Mouse (Mus musculus) limb, embryonic 15.5 days (tissue): ENCODE data around the gene Creg1. TPM values are rescaled to one million over a fixed set of nuclear protein-coding genes. Genes with fewer than 3 reads are reported as not detected.

ENCODE experiments used
- ATAC-seq: fragments of 200-750 bp; cut with Nextera tagmentation; 2 replicates; pipeline ENCODE4 v1.8.0; 2017; ENCODE audit warnings: low read depth, moderate TSS enrichment; ENCODE audit not compliant: insufficient number of reproducible peaks, low FRiP score, low TSS enrichment
- H3K27ac ChIP-seq: fragments of 300-500 bp; sonication (generic); 2 replicates; pipeline ENCODE4 v1.5.1; 2015; ENCODE audit warnings: moderate library complexity, mild to moderate bottlenecking, inconsistent platforms
- H3K27me3 ChIP-seq: fragments of 300-500 bp; sonication (generic); 2 replicates; pipeline ENCODE4 v1.6.1; 2015; ENCODE audit warnings: inconsistent platforms
- H3K36me3 ChIP-seq: fragments of 300-500 bp; sonication (generic); 2 replicates; pipeline ENCODE4 v1.6.1; 2015; ENCODE audit warnings: inconsistent platforms
- H3K4me1 ChIP-seq: fragments of 300-500 bp; sonication (generic); 2 replicates; pipeline ENCODE4 v1.6.1; 2015; ENCODE audit warnings: inconsistent platforms
- H3K4me2 ChIP-seq: fragments of 300-500 bp; sonication (generic); 2 replicates; pipeline ENCODE4 v1.6.1; 2015; ENCODE audit warnings: mild to moderate bottlenecking, inconsistent platforms
- H3K4me3 ChIP-seq: fragments of 300-500 bp; sonication (generic); 2 replicates; pipeline ENCODE4 v1.5.1; 2015; ENCODE audit warnings: mild to moderate bottlenecking, inconsistent platforms
- H3K9ac ChIP-seq: fragments of 300-500 bp; sonication (generic); 2 replicates; pipeline ENCODE4 v1.6.1; 2015; ENCODE audit warnings: inconsistent platforms
- H3K9me3 ChIP-seq: fragments of 300-500 bp; sonication (generic); 2 replicates; pipeline ENCODE4 v1.6.1; 2016; ENCODE audit warnings: inconsistent platforms
- WGBS: fragments of 180-500 bp; shearing (Covaris S2); methylation state at CpG from one replicate; pipeline ENCODE4 v1.1.7; 2015; 5-methylcytosine and 5-hydroxymethylcytosine counted together
- polyA plus RNA-seq: library from polyadenylated mRNA; unstranded; fragments of >200 nt; fragmentation: Nextera tagmentation; extraction: Ambion mirVana; gene quantifications from 2 replicates; pipeline ENCODE4 v1.2.1, GENCODE M21; 2015

The Creg1 gene
- polyA plus RNA-seq, 1 experiment from 2014 or later = 66.9 TPM

DNA sequence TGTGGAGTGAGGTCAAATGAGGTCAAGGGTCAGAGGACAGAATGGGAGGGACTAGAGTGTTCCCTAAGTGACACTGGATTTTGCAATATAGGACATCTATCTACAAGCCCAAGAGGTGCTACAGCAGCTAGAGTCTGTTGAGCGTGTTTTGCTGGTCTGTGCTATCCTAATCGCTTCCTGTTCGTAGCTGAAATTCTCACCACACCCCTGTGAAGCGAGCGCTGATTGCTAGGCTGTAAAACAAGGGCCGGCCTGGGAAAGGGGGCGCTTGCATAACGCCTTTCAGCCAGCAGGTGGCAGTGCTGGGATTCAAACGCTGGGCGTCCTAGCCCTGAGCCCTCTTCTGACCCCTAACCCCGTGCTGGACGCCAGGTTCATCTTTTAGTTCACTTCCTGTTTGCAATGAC lies 7.9 kb downstream of the Creg1 start:
- ATAC-seq = peak; percentile 69; the same call in 1 of the 2 replicates
- Histone ChIP-seq H3K9ac (no peak overlapping the region), H3K4me3 (no peak overlapping the region), H3K4me1 (peaks cover 7% of the 10 kb centered on the region), H3K27ac (no peak overlapping the region), H3K4me2 (0 out of 2 replicates have a peak overlapping the region, but pooled peaks have one; percentile 26), H3K36me3 (peaks cover 3% of the 10 kb centered on the region; the same call in 1 of the 2 replicates), H3K27me3 (0 out of 2 replicates have a peak, but pooled peaks cover 3% of the 10 kb centered on the region), H3K9me3 (no peaks in the 10 kb centered on the region)
- WGBS = 1% methylated on average over 12 of the region's 12 CpGs

DNA sequence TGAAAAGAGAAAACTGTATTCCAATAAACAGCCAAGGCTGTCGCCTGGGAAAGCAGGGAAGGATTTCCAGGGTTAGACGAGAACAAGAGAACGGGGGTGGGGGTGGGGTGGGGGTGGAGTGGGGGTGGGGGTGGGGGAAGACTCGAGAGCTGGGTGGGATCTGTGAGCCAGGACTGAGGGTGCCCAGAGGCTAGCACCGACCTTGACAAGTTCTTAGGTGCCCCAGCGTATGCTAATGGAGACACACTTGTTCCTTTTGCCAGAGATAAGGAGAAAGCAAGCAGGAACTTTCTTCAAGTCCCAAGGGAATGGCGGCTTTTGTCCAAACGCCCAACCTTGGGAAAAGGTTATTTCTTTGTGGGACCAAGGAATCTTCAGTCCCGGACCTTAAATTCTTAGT lies 8.5 kb downstream of the Creg1 start:
- no peak for ATAC-seq

GRCm38 (mm10) chr1:165775518-165776294 lies 12.2 kb downstream of the Creg1 start:
- no peaks in the 10 kb centered on the region for H3K9me3 ChIP-seq
- no peak overlapping the region for H3K27ac ChIP-seq
- no peak for ATAC-seq
- H3K36me3 ChIP-seq = no peaks in the 10 kb centered on the region; the same call in 1 of the 2 replicates
- no peak overlapping the region for H3K4me2 ChIP-seq
- 46% methylated on average over 19 of the region's 19 CpGs for WGBS
- H3K4me3 ChIP-seq = no peak overlapping the region
- peaks cover 16% of the 10 kb centered on the region for H3K4me1 ChIP-seq
- H3K9ac ChIP-seq = no peak overlapping the region
- H3K27me3 ChIP-seq = 0 out of 2 replicates have a peak, but pooled peaks cover 3% of the 10 kb centered on the region

More for the DNA sequence above, 8.5 kb downstream of the Creg1 start:
- H3K4me2 ChIP-seq = 0 out of 2 replicates have a peak overlapping the region, but pooled peaks have one; percentile 26
- no peak overlapping the region for H3K4me3 ChIP-seq
- 48% methylated on average over 9 of the region's 9 CpGs for WGBS
- peaks cover 3% of the 10 kb centered on the region; the same call in 1 of the 2 replicates for H3K36me3 ChIP-seq
- H3K9me3 ChIP-seq = no peaks in the 10 kb centered on the region
- H3K27ac ChIP-seq = no peak overlapping the region
- 0 out of 2 replicates have a peak, but pooled peaks cover 3% of the 10 kb centered on the region for H3K27me3 ChIP-seq
- H3K4me1 ChIP-seq = peaks cover 7% of the 10 kb centered on the region
- no peak overlapping the region for H3K9ac ChIP-seq

DNA sequence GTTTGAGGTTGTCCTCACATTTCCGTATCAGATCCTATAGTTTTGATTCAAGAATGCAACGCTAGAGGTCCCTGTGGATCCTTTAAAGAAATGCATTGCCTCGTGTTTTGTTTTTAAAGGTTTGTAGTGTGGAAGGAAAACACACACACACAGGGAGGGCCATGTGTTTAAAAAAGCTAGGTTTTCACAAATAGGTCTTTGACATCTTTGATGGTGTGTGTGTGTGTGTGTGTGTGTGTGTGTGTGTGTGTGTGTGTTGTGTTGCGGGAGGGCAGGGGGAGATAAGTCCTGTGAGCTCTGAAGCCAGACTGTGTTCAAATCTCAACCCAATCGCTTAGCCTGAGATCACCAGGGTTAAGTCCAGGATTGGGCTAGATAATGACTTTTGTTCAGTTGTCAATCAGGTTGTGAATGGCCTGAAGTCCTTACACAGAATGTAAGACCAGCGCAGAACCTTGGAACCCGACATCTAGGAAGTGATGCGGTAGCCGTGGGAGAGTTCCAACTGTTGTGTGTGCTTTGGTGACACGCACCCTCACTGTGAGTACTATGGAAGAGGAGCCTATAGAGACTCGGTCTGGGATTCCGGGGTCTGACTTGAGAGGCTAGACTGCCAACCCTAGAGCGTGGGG lies 16.5 kb downstream of the Creg1 start:
- H3K4me1 ChIP-seq = peaks cover 11% of the 10 kb centered on the region
- ATAC-seq = no peak
- no peaks in the 10 kb centered on the region for H3K36me3 ChIP-seq
- H3K27me3 ChIP-seq = 0 out of 2 replicates have a peak, but pooled peaks cover 3% of the 10 kb centered on the region
- peak overlapping the region; percentile 32 for H3K4me3 ChIP-seq
- no peaks in the 10 kb centered on the region for H3K9me3 ChIP-seq
- H3K27ac ChIP-seq = no peak overlapping the region
- 3% methylated on average over 13 of the region's 13 CpGs for WGBS
- H3K9ac ChIP-seq = no peak overlapping the region
- H3K4me2 ChIP-seq = peak overlapping the region; percentile 57

GRCm38 (mm10) chr1:165780586-165781111 lies 17.1 kb downstream of the Creg1 start:
- Histone ChIP-seq H3K36me3 (no peaks in the 10 kb centered on the region), H3K27ac (no peak overlapping the region), H3K4me2 (peak overlapping the region; percentile 57), H3K9me3 (no peaks in the 10 kb centered on the region), H3K4me1 (peaks cover 11% of the 10 kb centered on the region), H3K9ac (no peak overlapping the region), H3K27me3 (0 out of 2 replicates have a peak, but pooled peaks cover 3% of the 10 kb centered on the region), H3K4me3 (peak overlapping the region; percentile 32)
- 3% methylated on average over 20 of the region's 20 CpGs for whole genome bisulfite sequencing
- ATAC-seq = no peak

- Histone ChIP-seq H3K9me3 (no peaks in the 10 kb centered on the region), H3K4me3 (no peak overlapping the region), H3K9ac (no peak overlapping the region), H3K36me3 (no peaks in the 10 kb centered on the region), H3K4me1 (peaks cover 14% of the 10 kb centered on the region), H3K27ac (no peak overlapping the region), H3K27me3 (no peaks in the 10 kb centered on the region), H3K4me2 (no peak overlapping the region)
- WGBS = 76% methylated on average over 9 of the region's 9 CpGs
- ATAC-seq = no peak
Measured at GRCm38 (mm10) chr1:165781426-165781825, 17.9 kb downstream of the Creg1 start.

DNA sequence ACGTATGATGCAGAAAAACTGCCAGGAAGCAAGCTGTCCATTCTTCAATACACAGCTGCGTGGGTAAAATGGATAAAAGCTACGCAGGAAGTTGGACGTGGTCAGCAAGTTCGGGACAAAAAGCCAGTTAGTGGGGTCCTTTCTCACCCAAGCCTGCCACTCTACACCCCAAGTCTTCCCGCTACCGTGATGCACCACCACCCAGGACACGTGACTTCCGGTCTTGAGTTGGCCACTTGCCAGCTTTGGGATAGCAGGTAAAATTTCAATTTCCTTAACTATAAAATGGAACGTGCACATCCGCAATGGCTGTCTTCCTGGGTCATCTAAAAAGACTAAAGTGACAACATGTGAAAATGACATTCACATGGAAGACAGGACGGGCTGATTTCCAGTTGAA lies 18.4 kb downstream of the Creg1 start:
- H3K4me1 ChIP-seq = peaks cover 15% of the 10 kb centered on the region
- no peak overlapping the region for H3K4me3 ChIP-seq
- no peaks in the 10 kb centered on the region for H3K27me3 ChIP-seq
- no peaks in the 10 kb centered on the region for H3K9me3 ChIP-seq
- no peak for ATAC-seq
- H3K9ac ChIP-seq = no peak overlapping the region
- no peak overlapping the region for H3K4me2 ChIP-seq
- WGBS = 79% methylated on average over 12 of the region's 12 CpGs
- H3K36me3 ChIP-seq = no peaks in the 10 kb centered on the region
- H3K27ac ChIP-seq = no peak overlapping the region

DNA sequence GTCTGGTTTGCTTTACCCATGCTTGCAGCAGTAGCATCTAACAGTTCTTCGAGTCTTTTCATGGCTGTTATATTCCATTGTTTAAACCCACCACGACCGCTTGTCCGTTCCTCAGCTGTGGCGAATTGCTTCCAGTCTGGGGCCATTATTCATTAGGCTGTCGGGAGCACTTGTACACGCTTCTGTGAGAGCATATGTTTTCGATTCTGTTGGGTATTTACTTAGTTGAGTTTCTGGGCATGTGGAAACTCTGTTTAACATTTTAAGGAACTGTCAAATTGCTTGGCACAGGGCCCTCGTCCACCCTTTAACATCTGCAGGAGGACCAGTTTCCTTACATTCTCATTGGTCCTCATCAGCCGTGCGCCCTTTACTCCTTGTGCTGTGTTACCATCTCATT lies 22.8 kb downstream of the Creg1 start:
- H3K9ac ChIP-seq = no peak overlapping the region
- WGBS = 21% methylated on average over 11 of the region's 11 CpGs
- 0 out of 2 replicates have a peak, but pooled peaks have one; percentile 36 for ATAC-seq
- H3K4me1 ChIP-seq = 0 out of 2 replicates have a peak, but pooled peaks cover 4% of the 10 kb centered on the region
- H3K27me3 ChIP-seq = peaks cover 7% of the 10 kb centered on the region; the same call in 1 of the 2 replicates
- H3K9me3 ChIP-seq = no peaks in the 10 kb centered on the region
- no peaks in the 10 kb centered on the region for H3K36me3 ChIP-seq
- H3K27ac ChIP-seq = no peak overlapping the region
- H3K4me2 ChIP-seq = peak overlapping the region; percentile 7; the same call in 1 of the 2 replicates
- H3K4me3 ChIP-seq = no peak overlapping the region

GRCm38 (mm10) chr1:165788511-165788910 lies 25.0 kb downstream of the Creg1 start, which contains the start of gene Cd247:
Gene Cd247, plus strand, starts transcription at chr1:165788681.
- ATAC-seq = no peak
- 71% methylated on average over 8 of the region's 8 CpGs for WGBS
- H3K27me3 ChIP-seq = peaks cover 7% of the 10 kb centered on the region; the same call in 1 of the 2 replicates

GRCm38 (mm10) chr1:165789066-165789660 lies 25.6 kb downstream of the Creg1 start:
- no peak for ATAC-seq
- Histone ChIP-seq H3K4me3 (no peak overlapping the region), H3K9ac (no peak overlapping the region), H3K27me3 (peaks cover 7% of the 10 kb centered on the region; the same call in 1 of the 2 replicates), H3K9me3 (no peaks in the 10 kb centered on the region), H3K36me3 (no peaks in the 10 kb centered on the region), H3K4me1 (0 out of 2 replicates have a peak, but pooled peaks cover 4% of the 10 kb centered on the region), H3K4me2 (no peak overlapping the region), H3K27ac (no peak overlapping the region)
- WGBS = 84% methylated on average over 17 of the region's 17 CpGs

More at GRCm38 (mm10) chr1:165788511-165788910, 25.0 kb downstream of the Creg1 start, which contains the start of gene Cd247:
- H3K4me3 ChIP-seq = no peak within 1 kb of the TSS
- no peaks in the 10 kb centered on the region for H3K9me3 ChIP-seq
- H3K27ac ChIP-seq = no peak within 1 kb of the TSS
- H3K4me2 ChIP-seq = no peak within 1 kb of the TSS
- no peaks in the 10 kb centered on the region for H3K36me3 ChIP-seq
- 0 out of 2 replicates have a peak, but pooled peaks cover 4% of the 10 kb centered on the region for H3K4me1 ChIP-seq
- H3K9ac ChIP-seq = no peak within 1 kb of the TSS

DNA sequence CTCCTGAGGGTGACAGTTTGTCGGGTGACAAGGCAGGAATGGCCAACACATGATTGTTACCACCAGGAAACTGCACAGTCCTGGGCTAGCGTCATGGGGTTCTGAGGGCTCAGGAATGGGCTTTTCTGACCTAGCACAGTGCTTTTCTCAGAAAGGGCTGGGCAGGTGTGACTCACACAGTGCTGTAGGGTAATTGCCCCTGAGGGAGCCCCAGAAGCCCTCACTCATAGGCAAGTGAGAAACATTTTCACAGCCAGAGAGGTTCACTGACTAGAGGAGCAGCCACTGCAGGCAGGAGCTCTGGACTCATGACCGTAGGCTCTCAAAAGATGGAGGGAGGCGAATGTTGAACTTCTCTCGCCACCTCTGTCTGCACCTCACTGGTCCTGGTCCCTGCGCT lies 26.4 kb downstream of the Creg1 start:
- 0 out of 2 replicates have a peak, but pooled peaks cover 4% of the 10 kb centered on the region for H3K4me1 ChIP-seq
- H3K9ac ChIP-seq = no peak overlapping the region
- H3K36me3 ChIP-seq = no peaks in the 10 kb centered on the region
- no peak for ATAC-seq
- peaks cover 7% of the 10 kb centered on the region; the same call in 1 of the 2 replicates for H3K27me3 ChIP-seq
- no peaks in the 10 kb centered on the region for H3K9me3 ChIP-seq
- H3K27ac ChIP-seq = no peak overlapping the region
- WGBS = 74% methylated on average over 6 of the region's 6 CpGs
- no peak overlapping the region for H3K4me2 ChIP-seq
- no peak overlapping the region for H3K4me3 ChIP-seq
